Mouse (Mus musculus): ENCODE results near the gene Zic5. TPM values are rescaled to one million over a fixed set of nuclear protein-coding genes. Genes with fewer than 3 reads are reported as not detected.
"Not testable (repeated sequence)": the region's sequence is repeated elsewhere in the genome, so short reads cannot be mapped to it uniquely, and the experiment has no call there.

Gene Zic5
- polyA plus RNA-seq, 1 experiment from 2014 or later: 0.16 TPM

DNA sequence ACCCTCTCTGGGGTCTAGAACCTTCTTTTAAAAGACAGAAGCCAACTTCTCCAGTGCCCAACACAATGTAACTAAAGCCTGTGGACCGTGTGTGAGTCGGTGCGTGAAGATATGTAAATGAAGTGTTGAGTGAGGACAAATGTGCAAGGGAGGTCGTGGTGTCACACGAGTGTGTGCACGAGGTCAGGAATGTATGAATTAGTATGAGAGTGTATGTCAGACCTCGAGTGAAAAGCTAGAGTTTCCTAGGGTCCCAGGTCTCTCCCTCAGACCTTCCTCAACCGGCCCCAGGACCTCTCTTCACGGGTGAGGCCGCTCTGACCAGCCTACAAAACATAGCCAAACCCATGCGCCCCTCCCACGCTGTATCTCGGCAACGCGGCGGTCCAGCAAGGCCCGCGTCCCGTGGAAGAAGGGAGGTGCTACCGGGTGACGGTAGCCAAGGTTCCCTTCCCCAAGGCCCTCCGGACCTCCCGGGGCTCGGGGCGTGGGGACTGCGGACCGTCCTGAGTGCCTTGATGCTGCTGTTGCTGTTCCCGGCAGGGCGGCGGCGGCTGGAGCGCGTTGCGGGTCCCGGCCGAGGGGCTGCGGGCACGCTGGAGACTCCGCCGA, 2.3 kb downstream of the Zic5 start:
- no peak overlapping the region for H3K9ac ChIP-seq (ENCODE audit: low read depth, low read length)
- peak; percentile 34 for DNase-seq (ENCODE audit: low spot score)
- no peak for ATAC-seq (replicated peaks; ENCODE audit: low FRiP score)

DNA sequence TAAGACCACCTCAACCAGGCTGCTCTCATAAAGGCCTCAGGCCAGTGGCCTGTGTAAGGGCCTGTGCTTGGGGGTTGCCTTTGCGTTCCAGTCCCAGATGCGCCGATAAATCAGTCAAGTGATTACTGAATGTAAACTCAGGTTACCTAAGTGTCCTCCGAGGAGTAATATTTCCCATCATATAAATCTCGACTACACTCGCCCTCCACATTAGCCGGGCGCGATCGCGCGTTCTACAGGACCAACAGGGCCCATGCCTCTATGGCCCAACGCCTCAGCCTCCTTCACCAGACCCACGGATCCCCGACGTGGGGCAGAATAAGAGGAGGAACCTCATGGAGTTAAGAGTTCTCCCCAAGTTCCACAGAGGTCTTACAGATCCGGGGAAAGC, 2.8 kb downstream of the Zic5 start:
- Histone ChIP-seq H3K27ac (ENCODE audit: low read depth, low read length) (no peak overlapping the region), H3K27me3 (replicated peaks; ENCODE audit: control insufficient read depth, insufficient read depth, low read length) (peaks cover 69% of the 10 kb centered on the region), H3K4me3 (ENCODE audit: low read depth, low read length) (no peak overlapping the region), H3K4me1 (replicated peaks; ENCODE audit: control insufficient read depth, insufficient read depth, low read length) (peaks cover 7% of the 10 kb centered on the region; the same call in 1 of the 2 replicates), H3K9ac (ENCODE audit: low read depth, low read length) (no peak overlapping the region), H3K9me3 (ENCODE audit: control insufficient read depth, low read length) (no peaks in the 10 kb centered on the region), H3K36me3 (ENCODE audit: control insufficient read depth, insufficient read depth, low read length) (no peaks in the 10 kb centered on the region), H3K4me2 (no peak overlapping the region)
- WGBS: 21% methylated on average over 17 of the region's 17 CpGs
- DNase-seq (ENCODE audit: low spot score): no peak
- no peak for ATAC-seq (replicated peaks; ENCODE audit: low FRiP score)

More for the DNA sequence above, 2.3 kb downstream of the Zic5 start:
- Histone ChIP-seq H3K4me2 (peak overlapping the region; percentile 84), H3K9me3 (ENCODE audit: control insufficient read depth, low read length) (no peaks in the 10 kb centered on the region), H3K4me1 (replicated peaks; ENCODE audit: control insufficient read depth, insufficient read depth, low read length) (peaks cover 7% of the 10 kb centered on the region; the same call in 1 of the 2 replicates), H3K27ac (ENCODE audit: low read depth, low read length) (no peak overlapping the region), H3K27me3 (replicated peaks; ENCODE audit: control insufficient read depth, insufficient read depth, low read length) (peaks cover 74% of the 10 kb centered on the region), H3K4me3 (ENCODE audit: low read depth, low read length) (peak overlapping the region; percentile 57), H3K36me3 (ENCODE audit: control insufficient read depth, insufficient read depth, low read length) (no peaks in the 10 kb centered on the region)
- WGBS: 1% methylated on average over 40 of the region's 40 CpGs

GRCm38 (mm10) chr14:122461966-122462365, 3.5 kb downstream of the Zic5 start:
- Histone ChIP-seq H3K9ac (ENCODE audit: low read depth, low read length) (no peak overlapping the region), H3K9me3 (ENCODE audit: control insufficient read depth, low read length) (no peaks in the 10 kb centered on the region), H3K27me3 (replicated peaks; ENCODE audit: control insufficient read depth, insufficient read depth, low read length) (peaks cover 62% of the 10 kb centered on the region), H3K4me2 (no peak overlapping the region), H3K4me3 (ENCODE audit: low read depth, low read length) (no peak overlapping the region), H3K4me1 (replicated peaks; ENCODE audit: control insufficient read depth, insufficient read depth, low read length) (peaks cover 7% of the 10 kb centered on the region; the same call in 1 of the 2 replicates), H3K36me3 (ENCODE audit: control insufficient read depth, insufficient read depth, low read length) (no peaks in the 10 kb centered on the region), H3K27ac (ENCODE audit: low read depth, low read length) (no peak overlapping the region)
- DNase-seq (ENCODE audit: low spot score) (no peak), ATAC-seq (replicated peaks; ENCODE audit: low FRiP score) (no peak)
- 39% methylated on average over 9 of the region's 9 CpGs for WGBS

DNA sequence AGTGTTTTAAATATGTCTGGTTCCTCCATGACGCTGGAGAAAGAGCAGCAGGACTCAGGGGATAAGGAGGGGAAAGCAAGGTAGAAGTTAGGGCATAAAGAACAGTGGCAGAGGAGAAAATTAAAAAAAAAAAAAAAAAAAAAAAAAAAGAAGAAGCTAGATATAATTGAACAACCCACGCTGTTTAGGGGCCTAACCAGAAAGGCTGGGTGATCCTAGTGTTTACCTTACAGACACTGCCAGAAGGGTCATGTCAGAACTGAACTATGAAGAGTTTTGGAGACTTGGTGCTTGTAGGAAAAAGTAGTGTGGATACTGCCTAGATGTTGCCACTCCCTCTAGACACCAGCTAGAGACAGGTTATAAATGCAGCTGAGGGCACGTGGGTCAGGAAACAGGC, 4.0 kb downstream of the Zic5 start:
- WGBS: 51% methylated on average over 3 of the region's 3 CpGs
- no peak overlapping the region for H3K4me2 ChIP-seq
- no peak overlapping the region for H3K9ac ChIP-seq (ENCODE audit: low read depth, low read length)
- no peak for DNase-seq (ENCODE audit: low spot score)
- H3K4me1 ChIP-seq (replicated peaks; ENCODE audit: control insufficient read depth, insufficient read depth, low read length): peaks cover 7% of the 10 kb centered on the region; the same call in 1 of the 2 replicates
- no peak overlapping the region for H3K27ac ChIP-seq (ENCODE audit: low read depth, low read length)
- no peak for ATAC-seq (replicated peaks; ENCODE audit: low FRiP score)
- no peaks in the 10 kb centered on the region for H3K36me3 ChIP-seq (ENCODE audit: control insufficient read depth, insufficient read depth, low read length)
- no peak overlapping the region for H3K4me3 ChIP-seq (ENCODE audit: low read depth, low read length)
- H3K27me3 ChIP-seq (replicated peaks; ENCODE audit: control insufficient read depth, insufficient read depth, low read length): peaks cover 58% of the 10 kb centered on the region
- no peaks in the 10 kb centered on the region for H3K9me3 ChIP-seq (ENCODE audit: control insufficient read depth, low read length)

DNA sequence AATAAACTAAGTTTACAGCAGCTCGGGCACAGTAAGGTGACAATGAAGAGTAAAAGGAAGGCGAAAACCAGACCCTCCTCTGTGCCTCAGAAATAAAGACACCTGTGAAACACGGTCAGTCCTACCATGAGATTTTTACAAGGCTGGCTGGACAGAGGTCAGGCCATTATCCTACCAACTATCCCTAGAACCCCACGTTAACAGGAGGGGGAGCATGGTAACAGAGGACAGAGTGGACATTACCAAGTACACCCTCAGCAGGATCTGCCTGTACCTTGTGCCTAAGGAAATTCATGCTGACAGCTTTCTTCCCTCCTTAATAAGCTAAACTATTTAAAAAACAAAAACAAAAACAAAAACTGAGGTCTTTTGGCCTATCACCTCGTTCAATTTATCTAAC, 5.3 kb downstream of the Zic5 start:
- Histone ChIP-seq H3K36me3 (ENCODE audit: control insufficient read depth, insufficient read depth, low read length) (no peaks in the 10 kb centered on the region), H3K4me2 (no peak overlapping the region), H3K4me3 (ENCODE audit: low read depth, low read length) (no peak overlapping the region), H3K9me3 (ENCODE audit: control insufficient read depth, low read length) (no peaks in the 10 kb centered on the region), H3K27ac (ENCODE audit: low read depth, low read length) (no peak overlapping the region), H3K4me1 (replicated peaks; ENCODE audit: control insufficient read depth, insufficient read depth, low read length) (peaks cover 7% of the 10 kb centered on the region; the same call in 1 of the 2 replicates), H3K27me3 (replicated peaks; ENCODE audit: control insufficient read depth, insufficient read depth, low read length) (peaks cover 53% of the 10 kb centered on the region), H3K9ac (ENCODE audit: low read depth, low read length) (no peak overlapping the region)
- WGBS: 64% methylated on average over 5 of the region's 5 CpGs
- ATAC-seq (replicated peaks; ENCODE audit: low FRiP score): no peak
- DNase-seq (ENCODE audit: low spot score): no peak

DNA sequence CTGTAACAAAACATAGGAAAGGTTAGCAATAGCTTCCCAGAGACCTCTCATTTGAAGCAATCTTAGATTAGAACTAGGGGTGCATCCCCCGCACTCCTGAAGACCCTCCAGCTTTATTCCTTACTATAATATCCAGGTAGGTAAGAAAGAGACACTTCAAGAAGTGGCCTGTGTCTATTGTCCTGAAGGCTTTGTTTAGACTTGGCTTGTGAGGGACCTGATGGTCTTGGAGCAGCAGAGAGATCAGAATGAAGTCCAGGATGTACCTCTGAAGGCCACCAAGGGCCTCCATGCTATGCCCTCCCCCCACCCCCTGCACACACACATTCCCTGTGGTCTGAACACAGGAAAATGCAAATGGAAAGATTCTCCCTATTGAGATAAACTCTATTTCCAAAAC, 5.7 kb downstream of the Zic5 start:
- no peak overlapping the region for H3K4me2 ChIP-seq
- no peak for DNase-seq (ENCODE audit: low spot score)
- no peaks in the 10 kb centered on the region for H3K9me3 ChIP-seq (ENCODE audit: control insufficient read depth, low read length)
- H3K4me3 ChIP-seq (ENCODE audit: low read depth, low read length): no peak overlapping the region
- H3K9ac ChIP-seq (ENCODE audit: low read depth, low read length): no peak overlapping the region
- no peaks in the 10 kb centered on the region for H3K36me3 ChIP-seq (ENCODE audit: control insufficient read depth, insufficient read depth, low read length)
- peaks cover 53% of the 10 kb centered on the region for H3K27me3 ChIP-seq (replicated peaks; ENCODE audit: control insufficient read depth, insufficient read depth, low read length)
- no peak for ATAC-seq (replicated peaks; ENCODE audit: low FRiP score)
- WGBS: 91% methylated on average over 1 of the region's 1 CpGs
- H3K27ac ChIP-seq (ENCODE audit: low read depth, low read length): no peak overlapping the region
- peaks cover 5% of the 10 kb centered on the region; the same call in 1 of the 2 replicates for H3K4me1 ChIP-seq (replicated peaks; ENCODE audit: control insufficient read depth, insufficient read depth, low read length)

- ATAC-seq (replicated peaks; ENCODE audit: low FRiP score); H3K4me1 ChIP-seq (replicated peaks; ENCODE audit: control insufficient read depth, insufficient read depth, low read length); H3K36me3 ChIP-seq (ENCODE audit: control insufficient read depth, insufficient read depth, low read length); DNase-seq (ENCODE audit: low spot score); H3K4me2 ChIP-seq; H3K9ac ChIP-seq (ENCODE audit: low read depth, low read length); H3K27ac ChIP-seq (ENCODE audit: low read depth, low read length); H3K9me3 ChIP-seq (ENCODE audit: control insufficient read depth, low read length); H3K4me3 ChIP-seq (ENCODE audit: low read depth, low read length): not testable (repeated sequence)
- peaks cover 53% of the 10 kb centered on the region for H3K27me3 ChIP-seq (replicated peaks; ENCODE audit: control insufficient read depth, insufficient read depth, low read length)
- WGBS: 81% methylated on average over 10 of the region's 12 CpGs
These were observed 6.1 kb downstream of the Zic5 start for GRCm38 (mm10) chr14:122459332-122459731.

- Histone ChIP-seq H3K9ac (ENCODE audit: low read depth, low read length) (no peak overlapping the region), H3K4me1 (replicated peaks; ENCODE audit: control insufficient read depth, insufficient read depth, low read length) (peaks cover 2% of the 10 kb centered on the region), H3K9me3 (ENCODE audit: control insufficient read depth, low read length) (no peaks in the 10 kb centered on the region), H3K4me2 (no peak overlapping the region), H3K27me3 (replicated peaks; ENCODE audit: control insufficient read depth, insufficient read depth, low read length) (peaks cover 60% of the 10 kb centered on the region), H3K27ac (ENCODE audit: low read depth, low read length) (no peak overlapping the region), H3K36me3 (ENCODE audit: control insufficient read depth, insufficient read depth, low read length) (no peaks in the 10 kb centered on the region), H3K4me3 (ENCODE audit: low read depth, low read length) (no peak overlapping the region)
- 72% methylated on average over 4 of the region's 4 CpGs for WGBS
- no peak for ATAC-seq (replicated peaks; ENCODE audit: low FRiP score)
- DNase-seq (ENCODE audit: low spot score): no peak
These were observed 9.9 kb downstream of the Zic5 start for GRCm38 (mm10) chr14:122455562-122455958.

- Histone ChIP-seq H3K27ac (ENCODE audit: low read depth, low read length) (no peak overlapping the region), H3K4me3 (ENCODE audit: low read depth, low read length) (no peak overlapping the region), H3K9me3 (ENCODE audit: control insufficient read depth, low read length) (no peaks in the 10 kb centered on the region), H3K4me2 (no peak overlapping the region), H3K27me3 (replicated peaks; ENCODE audit: control insufficient read depth, insufficient read depth, low read length) (peaks cover 60% of the 10 kb centered on the region), H3K9ac (ENCODE audit: low read depth, low read length) (no peak overlapping the region), H3K36me3 (ENCODE audit: control insufficient read depth, insufficient read depth, low read length) (no peaks in the 10 kb centered on the region), H3K4me1 (replicated peaks; ENCODE audit: control insufficient read depth, insufficient read depth, low read length) (peaks cover 2% of the 10 kb centered on the region)
- no peak for DNase-seq (ENCODE audit: low spot score)
- WGBS: 65% methylated on average over 10 of the region's 10 CpGs
- ATAC-seq (replicated peaks; ENCODE audit: low FRiP score): no peak
These were observed 10.4 kb downstream of the Zic5 start for GRCm38 (mm10) chr14:122454901-122455561.
